Mouse (Mus musculus) MN1 (cell line): Measurements from ENCODE around the gene Olfr222.

ENCODE experiments used
- DNase-seq: peaks from one replicate; pipeline ENCODE4 v3.0.0-alpha.2; 2016; ENCODE audit warnings: low spot score

Olfr222 gene

GRCm38 (mm10) chr11:59541324-59541723, 34.7 kb downstream of the Olfr222 start, which contains the start of gene Nlrp3:
Nlrp3 (plus strand) TSS chr11:59541568.
- DNase-seq, result no peak

- no peak for DNase-seq
These were observed 35.9 kb downstream of the Olfr222 start for GRCm38 (mm10) chr11:59540123-59540522.

GRCm38 (mm10) chr11:59538387-59538786, 37.6 kb downstream of the Olfr222 start:
- DNase-seq, result peak; percentile 52

- DNase-seq, result peak; percentile 46
These were observed 38.6 kb downstream of the Olfr222 start for GRCm38 (mm10) chr11:59537218-59538130.

- no peak for DNase-seq
These were observed 44.5 kb downstream of the Olfr222 start for GRCm38 (mm10) chr11:59531562-59531961.

GRCm38 (mm10) chr11:59530870-59531535, 45.0 kb downstream of the Olfr222 start:
- peak; percentile 24 for DNase-seq

GRCm38 (mm10) chr11:59530221-59530620, 45.8 kb downstream of the Olfr222 start:
- DNase-seq, result peak; percentile 23

- no peak for DNase-seq
These were observed 49.5 kb downstream of the Olfr222 start, which contains the start of gene Zkscan17 for GRCm38 (mm10) chr11:59526472-59527080. Zkscan17 (minus strand) TSS chr11:59526751.

GRCm38 (mm10) chr11:59525237-59525636, 50.8 kb downstream of the Olfr222 start:
- peak; percentile 82 for DNase-seq

GRCm38 (mm10) chr11:59524150-59524549, 51.9 kb downstream of the Olfr222 start:
- DNase-seq, result no peak
